Mouse (Mus musculus): ENCODE results near the gene Hif1an. TPM values are rescaled to one million over a fixed set of nuclear protein-coding genes. Genes with fewer than 3 reads are reported as not detected.

Gene Hif1an
- total RNA-seq (2023), result 10 to 100 TPM; 20.6 to 25.6 TPM

DNA sequence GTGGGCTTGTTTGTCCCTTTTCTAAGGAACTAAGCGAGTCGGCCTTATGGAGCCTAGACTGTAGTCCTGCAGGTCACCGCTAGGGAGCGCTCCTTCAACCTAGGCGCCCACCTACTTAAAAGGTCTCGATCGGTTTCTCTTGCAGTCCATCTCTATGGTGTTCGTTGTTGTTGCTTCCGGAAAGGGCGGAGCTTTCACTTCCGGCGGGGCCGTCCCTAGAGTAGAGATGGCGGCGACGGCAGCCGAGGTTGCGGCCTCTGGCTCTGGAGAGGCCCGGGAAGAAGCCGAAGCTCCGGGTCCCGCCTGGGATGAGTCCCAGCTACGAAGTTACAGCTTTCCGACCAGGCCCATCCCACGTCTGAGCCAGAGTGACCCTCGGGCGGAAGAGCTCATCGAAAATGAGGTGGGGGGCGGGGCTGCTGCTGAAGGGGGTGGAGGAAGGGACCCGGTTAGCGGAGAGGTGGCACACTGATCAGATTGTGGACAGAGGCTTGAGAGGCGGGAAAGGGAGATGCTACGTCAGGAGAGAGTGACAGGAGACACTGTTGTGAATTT, at the start of gene Hif1an:
TSS of gene Hif1an (plus strand) at position 199 of the 555 bp plus-strand sequence.

DNA sequence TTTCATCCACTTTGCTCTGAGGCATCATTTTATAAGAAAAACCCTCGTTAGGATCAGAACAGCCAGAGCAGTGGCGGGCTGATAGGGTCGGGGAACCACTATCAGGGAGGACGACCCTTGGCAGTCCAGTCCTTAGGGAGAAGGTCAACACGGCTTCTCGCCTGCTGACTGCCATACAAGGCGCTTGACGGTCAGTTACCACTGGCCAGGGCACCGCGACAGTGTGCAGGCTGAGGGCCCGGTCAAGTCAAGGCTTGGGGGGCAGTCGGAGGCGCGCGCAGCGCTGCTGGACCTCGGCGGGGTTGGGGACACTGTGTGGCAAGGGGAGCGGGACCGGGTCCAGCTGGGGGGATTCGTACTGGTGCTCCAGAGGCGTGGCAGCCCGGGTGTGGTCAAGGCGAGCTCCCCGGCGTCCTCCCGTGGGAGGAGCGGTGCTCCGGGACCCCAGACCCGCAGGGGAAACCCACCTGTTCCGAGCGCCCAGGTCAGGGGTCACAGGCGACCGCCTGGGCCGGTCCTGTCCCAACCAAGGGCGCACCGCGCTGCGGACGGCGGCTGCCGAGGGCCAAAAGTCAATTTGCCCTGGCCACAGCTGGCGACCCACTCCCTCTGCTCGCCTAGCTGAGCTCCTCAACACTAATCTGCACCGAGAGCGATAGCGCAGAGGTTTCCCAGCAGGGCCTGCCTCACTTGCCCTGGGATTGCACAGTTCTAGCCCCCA, 17.2 kb upstream of the Hif1an start, which contains the start of gene Sec31b:
TSS of gene Sec31b (minus strand) at position 544 of the 721 bp plus-strand sequence.

DNA sequence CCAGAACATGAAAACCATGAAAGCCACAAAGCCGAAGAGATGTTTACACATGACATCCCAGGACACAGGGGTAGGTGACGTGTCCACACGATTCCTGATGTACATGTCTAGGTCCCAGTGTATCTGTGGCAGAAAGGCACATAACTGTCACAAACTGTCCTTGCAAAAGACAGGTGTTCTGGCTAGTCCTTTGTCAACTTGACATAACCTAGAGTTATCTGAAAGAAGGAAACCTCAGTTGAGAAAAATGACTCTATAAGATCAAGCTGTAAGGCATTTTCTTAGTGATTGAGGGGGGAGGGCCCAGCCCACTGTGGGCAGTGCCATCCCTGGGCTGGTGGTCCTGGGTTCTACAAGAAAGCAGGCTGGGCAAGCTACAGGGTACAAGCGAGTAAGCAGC, 9.9 kb upstream of the Hif1an start, which contains the start of gene Gm20538:
TSS of gene Gm20538 (minus strand) at position 101 of the 400 bp plus-strand sequence.

DNA sequence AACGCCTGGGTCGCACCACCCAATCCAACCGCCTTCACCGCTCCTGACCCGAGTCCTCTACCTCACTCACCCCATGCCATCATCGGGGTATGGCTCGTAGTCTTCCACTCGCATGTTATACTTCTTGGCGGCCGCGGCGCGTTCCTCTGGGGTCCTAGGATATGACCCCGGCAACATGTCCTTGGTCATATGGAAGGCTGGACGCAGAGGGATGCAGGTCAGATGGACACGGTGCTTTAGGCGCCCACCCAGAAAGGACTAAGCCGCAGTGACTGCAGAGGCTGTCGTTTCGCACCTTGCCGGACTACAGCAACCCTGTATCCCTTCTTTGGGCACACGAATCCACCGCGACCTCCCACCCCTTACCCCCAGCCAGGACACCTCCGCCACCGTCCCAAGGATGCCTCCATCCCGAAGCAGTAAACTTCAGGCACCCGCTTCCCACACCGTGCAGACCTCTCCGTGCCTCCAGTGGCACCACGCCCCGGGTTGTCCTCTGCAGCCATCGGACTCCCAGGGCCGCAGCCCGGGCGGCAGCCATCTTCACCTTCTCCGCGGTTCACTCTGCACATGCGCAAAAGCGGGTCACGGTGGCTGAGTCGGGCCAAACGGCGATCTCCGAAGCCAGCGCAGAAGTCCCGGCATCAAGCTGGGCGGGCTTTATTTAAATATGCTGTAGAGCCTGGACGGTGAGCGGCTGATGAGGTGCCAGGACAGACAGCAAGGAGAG, 7.6 kb upstream of the Hif1an start, which contains the start of gene Ndufb8:
TSS of gene Ndufb8 (minus strand) at position 580 of the 730 bp plus-strand sequence.

Other genes starting within 250 kb of the Hif1an start
- under 1 TPM in 1 of 2 experiments, not detected in 1; 0.15 TPM for gene Scd4, start 229.8 kb upstream of the Hif1an start, total RNA-seq (2023)
- gene Scd1, start 155.0 kb upstream of the Hif1an start, total RNA-seq (2023), result 10 to 100 TPM in 1 of 2 experiments, 1 to 10 TPM in 1; 5.1 to 14.3 TPM
- not detected for gene Wnt8b, start 69.4 kb upstream of the Hif1an start, total RNA-seq (2023)
- under 1 TPM; 0.68 to 0.77 TPM for gene Sec31b, start 17.0 kb upstream of the Hif1an start, total RNA-seq (2023)
- gene Gm20538, start 10.0 kb upstream of the Hif1an start, total RNA-seq (2023), result not detected
- 100 to 1,000 TPM; 160 to 188 TPM for gene Ndufb8, start 7.4 kb upstream of the Hif1an start, total RNA-seq (2023)
- gene Pax2, start 193.2 kb downstream of the Hif1an start, total RNA-seq (2023), result not detected

Data from neutrophil, adult 83 days (primary cell).